Mouse (Mus musculus) ES-E14 (cell line): Measurements from ENCODE around the gene Slc6a5.

Experiments used
- HCFC1 ChIP-seq: IDR thresholded peaks from 2 replicates; pipeline ENCODE4 v1.6.1; 2012; ENCODE audit warnings: low read length, inconsistent platforms, borderline replicate concordance; ENCODE audit not compliant: insufficient read depth
- MAFK ChIP-seq: IDR thresholded peaks from 2 replicates; pipeline ENCODE4 v1.6.1; 2014; ENCODE audit warnings: mild to moderate bottlenecking, low read depth, low read length, inconsistent platforms; ENCODE audit not compliant: insufficient read depth

DNA sequence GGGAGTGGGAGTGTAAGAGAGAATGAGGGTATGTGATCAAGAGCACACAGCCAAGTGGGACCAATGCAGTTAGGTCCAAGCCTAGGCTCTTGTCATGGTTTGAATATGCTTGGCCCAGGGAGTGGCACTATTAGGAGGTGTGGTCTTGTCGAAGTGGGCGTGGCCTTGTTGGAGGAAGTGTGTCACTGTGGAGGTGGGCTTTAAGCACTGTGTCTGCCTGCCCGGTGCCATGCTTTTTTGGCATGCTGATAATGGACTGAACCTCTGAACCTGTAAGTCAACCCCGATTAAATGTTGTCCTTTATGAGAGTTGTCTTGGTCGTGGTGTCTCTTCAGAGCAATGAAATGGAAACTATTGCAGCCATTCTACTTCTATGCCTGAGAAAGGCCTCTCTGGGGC, 32.6 kb upstream of the Slc6a5 start:
- TF ChIP-seq HCFC1, result no peak
- no peak for TF ChIP-seq MAFK
